Mouse (Mus musculus) cerebellum, adult 2 months (tissue): Measurements from ENCODE around the gene Cers5.

ENCODE experiments used
- CTCF ChIP-seq: fragments of 200-500 bp; IDR thresholded peaks from 2 replicates; pipeline ENCODE4 v1.5.1; 2011; ENCODE audit warnings: low read depth, mild to moderate bottlenecking, control low read depth, low read length, moderate library complexity, borderline replicate concordance; ENCODE audit not compliant: insufficient read depth
- POLR2A ChIP-seq: fragments of 200-500 bp; IDR thresholded peaks from 2 replicates; pipeline ENCODE4 v1.6.1; 2011; ENCODE audit warnings: low read length, control low read depth, borderline replicate concordance; ENCODE audit not compliant: insufficient read depth

- TF ChIP-seq CTCF = no peak
- no peak for TF ChIP-seq POLR2A
These were observed 75.4 kb downstream of the Cers5 start for GRCm38 (mm10) chr15:99697309-99697708.
